Mouse (Mus musculus): ENCODE measurements at regions not wholly inside any gene's neighbourhood (a gene's known extent, or its start where the extent isn't known, plus 50 kb on each side); places are given as distances from the start of the nearest gene placed in this dataset.
A peak's percentile ranks its signal among the peaks of the same experiment; 100 is the strongest.

- DNase-seq (ENCODE audit: low spot score): no peak
These were observed 411.0 kb downstream of the Ofcc1 start for GRCm38 (mm10) chr13:39950203-39950602.

DNA sequence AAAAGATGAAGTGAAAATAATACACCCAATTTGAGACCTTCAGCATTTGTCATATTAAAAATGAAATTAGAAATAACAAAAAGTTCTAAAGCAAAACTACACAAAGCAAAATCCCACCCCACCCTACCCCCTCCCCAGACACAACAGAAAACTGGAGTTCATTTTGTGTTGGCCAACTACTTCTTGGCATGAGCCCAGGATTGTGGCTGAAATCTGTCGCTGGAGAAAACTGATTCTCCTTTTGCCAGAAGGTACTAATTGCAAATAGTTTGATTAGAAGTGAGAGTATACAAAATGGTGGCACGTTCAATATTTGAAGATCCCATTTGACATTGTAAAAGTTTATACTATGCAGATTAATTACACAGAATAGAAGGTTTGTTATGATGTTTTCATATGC is 426.0 kb downstream of the Ofcc1 start:
- DNase-seq (ENCODE audit: low spot score): no peak

DNA sequence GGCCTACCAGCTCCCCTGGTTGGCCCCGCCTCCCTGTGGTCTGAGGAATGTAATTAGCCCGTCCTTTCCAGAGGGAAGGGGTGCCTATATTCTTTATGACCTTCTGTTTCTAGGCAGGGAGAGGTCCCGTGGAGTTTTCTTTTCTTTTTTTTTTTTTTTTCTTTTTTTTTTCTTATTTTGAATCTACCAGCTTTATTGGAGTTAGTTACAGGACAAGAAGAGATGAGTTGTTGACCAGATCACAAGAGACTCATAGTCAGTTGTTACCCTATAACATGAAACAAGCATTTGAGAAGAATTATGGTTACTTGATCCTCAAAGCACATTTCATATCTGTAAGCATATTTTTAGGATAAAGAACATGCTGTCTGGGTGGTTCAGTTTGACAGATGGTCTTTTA is 429.8 kb downstream of the Ofcc1 start:
- DNase-seq (ENCODE audit: low spot score): no peak

- DNase-seq (ENCODE audit: low spot score): no peak
These were observed 432.7 kb downstream of the Ofcc1 start for GRCm38 (mm10) chr13:39928573-39928972.

GRCm38 (mm10) chr13:39924366-39924765 is 436.9 kb downstream of the Ofcc1 start:
- DNase-seq (ENCODE audit: low spot score): no peak

GRCm38 (mm10) chr13:39923113-39923512 is 438.1 kb downstream of the Ofcc1 start:
- no peak for DNase-seq (ENCODE audit: low spot score)

- DNase-seq (ENCODE audit: low spot score): no peak
These were observed 453.5 kb downstream of the Ofcc1 start for GRCm38 (mm10) chr13:39907720-39908119.

DNA sequence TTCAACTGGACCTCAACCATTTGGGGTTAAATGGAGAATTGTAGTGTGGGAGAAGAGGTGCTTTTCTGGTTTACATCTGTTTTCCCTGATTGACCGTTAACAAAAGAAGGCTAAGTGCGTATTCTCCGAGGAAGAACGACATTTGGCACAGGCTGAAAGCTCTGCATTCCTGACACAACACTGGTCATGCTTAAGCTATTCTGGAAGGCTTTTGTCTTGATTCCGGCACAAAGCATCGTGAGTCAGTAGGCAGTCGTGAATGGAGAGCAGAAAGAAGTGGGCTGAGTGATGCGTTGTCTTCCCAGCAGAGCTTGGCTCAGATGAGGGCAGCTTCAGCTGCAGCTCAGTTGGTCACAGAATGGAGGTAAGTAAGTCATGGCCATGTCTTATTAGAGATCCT is 457.0 kb downstream of the Ofcc1 start:
- DNase-seq (ENCODE audit: low spot score): peak; percentile 36

DNA sequence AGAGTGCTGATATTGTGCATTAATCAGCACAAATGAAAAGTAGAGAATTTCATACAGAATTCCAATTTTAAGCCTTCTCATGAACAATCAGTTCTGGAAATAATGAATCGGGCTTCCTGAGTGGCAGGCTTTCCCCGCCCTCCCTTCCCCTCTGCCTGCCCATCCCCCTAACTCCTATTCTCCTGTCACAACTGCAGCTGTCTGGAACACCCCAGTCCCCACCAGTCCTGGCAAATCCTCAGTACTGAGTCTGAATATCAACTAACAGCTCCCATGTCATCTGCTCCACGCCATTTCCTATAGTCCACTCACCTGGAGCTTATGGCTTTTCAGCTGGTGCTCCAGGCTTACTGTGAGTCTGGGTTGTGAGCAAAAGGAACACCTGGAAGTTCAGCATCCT is 457.9 kb downstream of the Ofcc1 start:
- no peak for DNase-seq (ENCODE audit: low spot score)

DNA sequence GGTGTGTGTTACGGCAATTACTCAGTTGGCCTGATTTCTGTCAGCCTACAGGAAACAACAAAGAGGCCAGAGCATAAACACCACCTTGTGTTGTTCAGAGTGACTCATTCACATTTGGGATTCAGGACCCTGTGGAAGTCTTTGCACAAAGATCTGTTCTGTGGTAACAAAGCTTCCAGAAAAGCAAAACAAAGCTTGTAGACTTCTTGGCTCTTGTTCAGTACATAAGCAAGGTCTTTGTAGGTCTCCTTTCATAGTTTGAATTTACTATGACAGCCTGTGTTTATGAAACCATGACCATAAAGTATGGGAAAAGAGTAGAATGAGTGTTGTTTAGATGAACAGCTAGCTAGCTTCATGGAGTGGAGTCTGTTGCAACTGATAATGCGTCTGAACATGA is 461.9 kb downstream of the Ofcc1 start:
- DNase-seq (ENCODE audit: low spot score): no peak

GRCm38 (mm10) chr13:39898412-39898979 is 462.8 kb downstream of the Ofcc1 start:
- no peak for DNase-seq (ENCODE audit: low spot score)

GRCm38 (mm10) chr13:39894159-39894558 is 467.1 kb downstream of the Ofcc1 start:
- peak; percentile 50 for DNase-seq (ENCODE audit: low spot score)

GRCm38 (mm10) chr13:39881066-39881465 is 480.2 kb downstream of the Ofcc1 start:
- no peak for DNase-seq (ENCODE audit: low spot score)

DNA sequence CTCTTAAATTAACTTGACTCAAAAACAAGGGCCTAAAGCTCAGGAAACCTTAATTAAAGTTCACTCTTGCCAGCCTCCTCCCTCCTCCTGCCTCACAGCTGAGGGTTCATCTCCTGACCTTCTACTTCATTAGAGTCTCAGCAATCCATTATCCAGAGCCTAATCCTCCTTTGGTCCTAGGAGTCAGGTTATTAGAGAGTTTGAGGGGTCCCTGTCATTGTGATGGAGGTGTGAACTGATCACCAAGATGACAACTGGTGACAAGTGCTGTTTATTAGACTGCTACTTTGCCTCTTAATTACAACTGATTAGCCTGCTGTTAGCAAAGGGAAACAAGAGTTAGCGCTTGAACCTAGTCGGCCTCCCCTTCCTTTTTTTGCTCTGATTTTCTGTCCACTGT is 481.1 kb downstream of the Ofcc1 start:
- DNase-seq (ENCODE audit: low spot score): peak; percentile 26

DNA sequence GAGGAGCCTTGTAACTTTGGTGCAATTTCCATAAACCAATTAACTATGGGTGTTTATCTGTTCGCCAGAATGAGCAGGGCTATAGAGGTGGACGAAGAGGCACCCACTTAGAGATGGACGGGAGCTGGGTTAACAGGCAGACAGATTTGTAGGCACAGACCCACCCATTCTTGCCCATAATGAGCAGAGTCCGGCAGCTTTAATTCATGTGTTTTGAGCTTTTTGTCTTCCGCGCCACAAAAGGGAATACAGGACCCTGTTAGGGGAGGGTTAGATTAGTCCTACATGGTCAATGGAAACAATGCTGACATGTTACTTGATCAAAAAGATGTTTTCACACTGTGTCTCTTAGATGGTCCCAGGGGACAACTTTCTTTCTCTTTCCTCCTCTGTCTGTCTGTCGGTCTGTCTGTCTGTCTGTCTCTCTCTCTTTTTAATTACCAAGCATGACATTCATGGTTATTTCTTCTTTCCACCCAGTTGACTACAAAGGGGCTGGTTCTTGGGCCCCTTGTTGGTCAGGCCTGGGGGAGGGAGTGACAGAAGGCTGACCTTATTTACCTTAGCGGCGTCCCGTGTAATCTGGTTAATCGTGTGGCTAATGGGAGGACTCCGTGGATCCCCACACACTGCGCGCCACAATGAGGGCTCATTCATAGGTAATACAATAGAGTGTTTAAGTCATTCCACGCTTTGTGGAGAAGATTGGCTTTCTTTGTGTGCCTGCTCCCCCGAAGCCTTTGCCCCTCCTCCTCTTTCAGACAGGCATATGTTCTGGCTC is 483.7 kb downstream of the Ofcc1 start:
- peak; percentile 88 for DNase-seq (ENCODE audit: low spot score)

GRCm38 (mm10) chr13:39852257-39852800 is 508.9 kb downstream of the Ofcc1 start:
- no peak for DNase-seq (ENCODE audit: low spot score)

DNA sequence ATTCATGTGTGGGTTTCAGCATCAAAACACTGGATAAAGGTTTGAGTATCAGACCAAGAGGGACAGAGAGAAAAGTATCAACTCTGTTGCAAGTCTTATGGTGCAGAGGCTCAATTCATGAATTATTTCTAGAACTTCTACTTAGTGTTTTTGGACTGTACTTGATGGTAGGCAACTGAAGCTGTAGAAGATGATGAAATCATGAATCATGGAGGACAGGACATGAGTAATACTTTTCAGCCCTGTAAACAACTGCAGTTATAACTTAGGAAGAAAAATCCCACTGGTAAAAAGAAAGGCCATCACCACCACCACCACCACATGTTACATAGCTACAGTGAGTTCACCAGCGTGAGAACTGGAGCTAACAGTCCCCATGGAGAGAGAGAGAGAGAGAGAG is 511.9 kb downstream of the Ofcc1 start:
- no peak for DNase-seq (ENCODE audit: low spot score)

- no peak for DNase-seq (ENCODE audit: low spot score)
These were observed 525.1 kb downstream of the Ofcc1 start for GRCm38 (mm10) chr13:39836053-39836584.

DNA sequence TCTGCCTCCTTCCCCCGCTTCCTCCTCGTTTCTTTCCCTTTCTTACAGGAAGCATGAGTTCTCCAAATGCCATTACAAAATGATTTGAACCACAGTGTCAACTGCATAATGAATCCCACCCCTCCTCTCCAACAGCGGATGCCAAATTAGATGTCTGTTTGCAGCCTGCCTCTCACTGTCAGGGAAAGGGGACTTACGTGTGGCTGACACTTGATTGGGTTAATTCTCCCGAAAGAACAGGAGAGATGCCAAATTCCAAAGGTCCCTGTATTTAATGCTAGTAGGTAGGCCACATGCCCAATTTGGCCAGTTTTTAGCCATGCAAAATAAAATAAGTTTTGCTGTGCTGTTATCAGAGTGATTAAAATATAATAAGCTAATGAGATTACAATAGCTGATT is 525.9 kb downstream of the Ofcc1 start:
- DNase-seq (ENCODE audit: low spot score): no peak

- no peak for DNase-seq (ENCODE audit: low spot score)
These were observed 526.6 kb downstream of the Ofcc1 start for GRCm38 (mm10) chr13:39834521-39835245.

GRCm38 (mm10) chr13:39823965-39824555 is 537.2 kb downstream of the Ofcc1 start:
- peak; percentile 56 for DNase-seq (ENCODE audit: low spot score)

GRCm38 (mm10) chr13:39823346-39823954 is 537.8 kb downstream of the Ofcc1 start:
- DNase-seq (ENCODE audit: low spot score): peak; percentile 17

Measured in embryo, embryonic 10.5 days (tissue).